Mouse (Mus musculus) CH12.LX (cell line): Measurements from ENCODE around the gene Tmod3. TPM values are rescaled to one million over a fixed set of nuclear protein-coding genes. Genes with fewer than 3 reads are reported as not detected.

ENCODE experiments used
- DNase-seq: peaks from one replicate; pipeline ENCODE4 v3.0.0-alpha.2; 2013; ENCODE audit errors: extremely low read depth
- H3K27ac ChIP-seq: 2 replicates; pipeline ENCODE4 v1.5.1; 2012; ENCODE audit warnings: low read depth, mild to moderate bottlenecking, control low read depth, moderate library complexity; ENCODE audit not compliant: insufficient read depth
- H3K27me3 ChIP-seq: replicated peaks from 2 replicates; pipeline ENCODE3; 2012; ENCODE audit warnings: inconsistent platforms
- H3K36me3 ChIP-seq, 2 experiments: replicated peaks in 1 of 2; 2 replicates each; pipeline versions ENCODE3 to v1.6.1; 2012; ENCODE audit warnings: inconsistent platforms in 1 of 2, low read length in 1 of 2, mild to moderate bottlenecking in 1 of 2, mixed read lengths in 1 of 2, moderate library complexity in 1 of 2; ENCODE audit not compliant: control insufficient read depth in 1 of 2, insufficient read depth in 1 of 2
- H3K4me1 ChIP-seq, 2 experiments: 2 replicates each; pipeline ENCODE4 v1.6.1; 2012; ENCODE audit warnings: inconsistent platforms in 1 of 2, moderate library complexity in 1 of 2; ENCODE audit not compliant: insufficient read depth in 2 of 2, control insufficient read depth in 1 of 2
- H3K4me2 ChIP-seq: 2 replicates; pipeline ENCODE4 v1.6.1; 2012; ENCODE audit warnings: low read depth, mild to moderate bottlenecking, control low read depth; ENCODE audit not compliant: poor library complexity, insufficient read depth, severe bottlenecking
- H3K4me3 ChIP-seq, 3 experiments: fragments of 150-350 bp in 1 of 3; sonication (generic) in 1 of 3; replicated peaks in 1 of 3; 2 replicates each; pipeline versions ENCODE3 to v1.5.1; 2011 to 2012; ENCODE audit warnings: low read depth in 2 of 3, low read length in 2 of 3, mild to moderate bottlenecking in 2 of 3, moderate library complexity in 2 of 3, control low read depth in 1 of 3, improper control_type of control experiment in 1 of 3, inconsistent platforms in 1 of 3, mixed read lengths in 1 of 3; ENCODE audit not compliant: poor library complexity in 1 of 3
- H3K79me2 ChIP-seq: replicated peaks from 2 replicates; pipeline ENCODE4 v1.6.1; 2012; ENCODE audit warnings: mild to moderate bottlenecking, moderate library complexity; ENCODE audit not compliant: control insufficient read depth, poor library complexity, insufficient read depth, severe bottlenecking; ENCODE audit errors: extremely low read depth
- H3K9ac ChIP-seq: 2 replicates; pipeline ENCODE4 v1.6.1; 2012; ENCODE audit warnings: low read depth, mild to moderate bottlenecking, control low read depth, moderate library complexity; ENCODE audit not compliant: insufficient read depth
- H3K9me3 ChIP-seq: replicated peaks from 2 replicates; pipeline ENCODE3; 2012; ENCODE audit warnings: low read length, inconsistent platforms, mixed read lengths
- CHD1 ChIP-seq: IDR thresholded peaks from 2 replicates; pipeline ENCODE4 v1.6.1; 2012; ENCODE audit warnings: low read depth, low read length, improper control_type of control experiment, inconsistent platforms
- CTCF ChIP-seq, 2 experiments: IDR thresholded peaks in 1 of 2; conservative IDR thresholded peaks in 1 of 2; 2 replicates each; pipeline ENCODE4 v1.5.1; 2011 to 2012; ENCODE audit warnings: low read depth in 2 of 2, low read length in 2 of 2, improper control_type of control experiment in 1 of 2, inconsistent platforms in 1 of 2, mild to moderate bottlenecking in 1 of 2, moderate library complexity in 1 of 2
- E2F4 ChIP-seq: IDR thresholded peaks from 2 replicates; pipeline ENCODE4 v1.6.1; 2011; ENCODE audit warnings: low read depth, low read length, improper control_type of control experiment; ENCODE audit not compliant: insufficient replicate concordance
- EP300 ChIP-seq: IDR thresholded peaks from 2 replicates; pipeline ENCODE4 v1.6.1; 2011; ENCODE audit warnings: low read length, improper control_type of control experiment
- ETS1 ChIP-seq: conservative IDR thresholded peaks from 2 replicates; pipeline ENCODE4 v1.6.1; 2012; ENCODE audit warnings: low read depth, mild to moderate bottlenecking, inconsistent platforms, low read length, improper control_type of control experiment, moderate library complexity
- GABPA ChIP-seq: IDR thresholded peaks from 2 replicates; pipeline ENCODE4 v1.6.1; 2012; ENCODE audit warnings: low read depth, low read length, improper control_type of control experiment, inconsistent platforms; ENCODE audit not compliant: insufficient replicate concordance
- HCFC1 ChIP-seq: IDR thresholded peaks from 2 replicates; pipeline ENCODE4 v1.6.1; 2012; ENCODE audit warnings: low read depth, mild to moderate bottlenecking, inconsistent platforms, low read length, improper control_type of control experiment
- JUND ChIP-seq: conservative IDR thresholded peaks from 2 replicates; pipeline ENCODE4 v1.6.1; 2011; ENCODE audit warnings: low read depth, low read length, improper control_type of control experiment
- KAT2A ChIP-seq: IDR thresholded peaks from 2 replicates; pipeline ENCODE4 v1.6.1; 2012; ENCODE audit warnings: low read length, improper control_type of control experiment, inconsistent platforms; ENCODE audit not compliant: insufficient replicate concordance
- MAX ChIP-seq: IDR thresholded peaks from 2 replicates; pipeline ENCODE4 v1.6.1; 2011; ENCODE audit warnings: low read length, improper control_type of control experiment
- MAZ ChIP-seq: IDR thresholded peaks from 2 replicates; pipeline ENCODE4 v1.6.1; 2012; ENCODE audit warnings: low read depth, mild to moderate bottlenecking, inconsistent platforms, low read length, improper control_type of control experiment, moderate library complexity
- MXI1 ChIP-seq: IDR thresholded peaks from 2 replicates; pipeline ENCODE4 v1.6.1; 2011; ENCODE audit warnings: mild to moderate bottlenecking, low read depth, low read length, improper control_type of control experiment
- MYC ChIP-seq: IDR thresholded peaks from 2 replicates; pipeline ENCODE4 v1.6.1; 2011; ENCODE audit warnings: low read depth, mild to moderate bottlenecking, improper control_type of control experiment, low read length
- NELFE ChIP-seq: IDR thresholded peaks from 2 replicates; pipeline ENCODE4 v1.6.1; 2011; ENCODE audit warnings: low read depth, low read length, improper control_type of control experiment
- PAX5 ChIP-seq: IDR thresholded peaks from 2 replicates; pipeline ENCODE4 v1.6.1; 2012; ENCODE audit warnings: low read length, inconsistent platforms, mixed read lengths
- POLR2A ChIP-seq: IDR thresholded peaks from 2 replicates; pipeline ENCODE4 v1.6.1; 2011; ENCODE audit warnings: low read depth, mild to moderate bottlenecking, improper control_type of control experiment, low read length
- POLR2AphosphoS2 ChIP-seq: IDR thresholded peaks from 2 replicates; pipeline ENCODE4 v1.6.1; 2011; ENCODE audit warnings: low read depth, low read length, improper control_type of control experiment
- RAD21 ChIP-seq: IDR thresholded peaks from 2 replicates; pipeline ENCODE4 v1.6.1; 2011; ENCODE audit warnings: low read depth, mild to moderate bottlenecking, low read length, improper control_type of control experiment, moderate library complexity
- RCOR1 ChIP-seq: conservative IDR thresholded peaks from 2 replicates; pipeline ENCODE4 v1.6.1; 2012; ENCODE audit warnings: low read depth, mild to moderate bottlenecking, inconsistent platforms, low read length, improper control_type of control experiment
- SIN3A ChIP-seq: IDR thresholded peaks from 2 replicates; pipeline ENCODE4 v1.6.1; 2012; ENCODE audit warnings: low read length, improper control_type of control experiment, inconsistent platforms
- SMC3 ChIP-seq: IDR thresholded peaks from 2 replicates; pipeline ENCODE4 v1.6.1; 2011; ENCODE audit warnings: low read depth, low read length, improper control_type of control experiment
- TBP ChIP-seq: conservative IDR thresholded peaks from 2 replicates; pipeline ENCODE4 v1.6.1; 2011; ENCODE audit warnings: low read depth, low read length, improper control_type of control experiment
- TCF12 ChIP-seq: IDR thresholded peaks from 2 replicates; pipeline ENCODE4 v1.6.1; 2014; ENCODE audit warnings: low read depth, mild to moderate bottlenecking, inconsistent platforms, low read length, improper control_type of control experiment
- USF1 ChIP-seq: IDR thresholded peaks from 2 replicates; pipeline ENCODE4 v1.6.1; 2014; ENCODE audit warnings: low read depth, mild to moderate bottlenecking, inconsistent platforms, low read length, improper control_type of control experiment
- USF2 ChIP-seq: conservative IDR thresholded peaks from 2 replicates; pipeline ENCODE4 v1.6.1; 2011; ENCODE audit warnings: low read depth, low read length, improper control_type of control experiment
- ZC3H11A ChIP-seq: IDR thresholded peaks from 2 replicates; pipeline ENCODE4 v1.6.1; 2012; ENCODE audit warnings: low read depth, mild to moderate bottlenecking, inconsistent platforms, low read length, improper control_type of control experiment
- ZKSCAN1 ChIP-seq: IDR thresholded peaks from 2 replicates; pipeline ENCODE4 v1.6.1; 2012; ENCODE audit warnings: low read depth, inconsistent platforms, low read length, improper control_type of control experiment, borderline replicate concordance
- ZMIZ1 ChIP-seq: IDR thresholded peaks from 2 replicates; pipeline ENCODE4 v1.6.1; 2012; ENCODE audit warnings: low read depth, mild to moderate bottlenecking, inconsistent platforms, low read length, improper control_type of control experiment
- dilution Hi-C: fragments of 300-500 bp; cut with MboI; formaldehyde crosslinking; loops from 2 replicates; pipeline ENCODE4 v1.14.3; 2020; ENCODE audit warnings: low sequenced_read_pairs; ENCODE audit not compliant: extremely low pct_unique_long_range_greater_than_20kb, extremely low pct_ligation_motif_present
- in situ Hi-C: fragments of 300-500 bp; cut with MboI; formaldehyde crosslinking; loops from 3 replicates; pipeline ENCODE4 v1.14.3; 2019; ENCODE audit warnings: low sequenced_read_pairs, low pct_ligation_motif_present, low pct_unique_long_range_greater_than_20kb, mixed read lengths
- polyA plus RNA-seq: library from polyadenylated mRNA; unstranded; fragments of >175 nt; gene quantifications from 2 replicates; pipeline ENCODE4 v1.2.1, GENCODE M21; 2012; ENCODE audit warnings: low read depth; ENCODE audit not compliant: insufficient read length
- total RNA-seq, 2 experiments: library from RNA; depleted of rRNA; stranded (reverse); fragments of 300-350 nt in 1 of 2; fragments of >200 nt in 1 of 2; gene quantifications; 2 replicates each; pipeline ENCODE4 v1.2.3; 2012 to 2014

Gene Tmod3
- total and polyA plus RNA-seq, 3 experiments = 40.5 to 71.0 (median 52.0) TPM

- in situ Hi-C loops = loop anchor here (10.0 kb wide), 1 partner anchor 67 kb away; no protein-coding TSS in a partner anchor
- H3K79me2 ChIP-seq = no peaks in the 10 kb centered on the region
These were observed 41.7 kb downstream of the Tmod3 start for GRCm38 (mm10) chr9:75517751-75518150.

DNA sequence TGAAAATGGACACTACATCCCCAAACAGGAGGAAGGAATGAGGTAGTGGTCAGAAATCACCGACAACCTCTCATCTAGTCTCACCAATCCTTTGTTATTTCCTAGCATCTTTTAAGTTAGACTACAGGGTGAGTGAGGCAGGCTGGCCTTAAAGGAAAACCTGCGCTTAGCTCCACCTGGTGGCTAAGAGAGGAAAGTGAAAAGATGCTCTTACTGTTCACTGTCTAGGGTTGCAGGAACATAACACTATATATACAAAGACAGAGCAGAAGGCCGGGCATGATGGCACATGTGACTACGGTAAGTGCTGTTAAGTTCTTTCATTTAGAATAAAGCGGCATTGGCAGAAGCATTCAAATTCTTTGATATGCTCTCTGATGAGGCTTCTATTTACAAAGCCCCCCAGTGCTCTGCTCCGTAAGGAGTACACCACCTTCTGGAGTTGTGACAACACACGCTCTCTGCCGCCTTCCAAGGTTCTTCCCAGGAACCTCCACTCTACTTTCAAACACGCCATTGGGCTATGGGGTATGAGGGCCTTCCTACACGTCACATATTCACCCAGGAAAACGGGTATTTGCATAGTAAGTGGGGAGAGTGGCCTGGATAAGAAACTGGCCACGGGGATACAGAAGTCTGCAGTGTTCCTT, 43.9 kb downstream of the Tmod3 start:
- TF ChIP-seq JUND (no peak), ZKSCAN1 (no peak), ZC3H11A (no peak), MXI1 (no peak), PAX5 (no peak), SMC3 (peak; percentile 85), TBP (no peak), CTCF (conservative IDR thresholded peaks at IDR 0.05 in 1 of 2, IDR thresholded peaks at IDR 0.05 in 1 of 2; ENCODE audit: low read depth in 2 of 2, low read length in 2 of 2) (peak; percentile 80 to 82), MAX (no peak), POLR2A (no peak), ZMIZ1 (no peak), MAZ (no peak), MYC (no peak), KAT2A (no peak), USF1 (no peak), RAD21 (peak; percentile 68), USF2 (no peak)
- Histone ChIP-seq H3K36me3 (peaks cover 29 to 68% of the 10 kb centered on the region in 2 experiments), H3K4me2 (no peak overlapping the region), H3K27ac (no peak overlapping the region), H3K79me2 (no peaks in the 10 kb centered on the region), H3K27me3 (no peaks in the 10 kb centered on the region), H3K4me1 (peaks cover 0 to 10% of the 10 kb centered on the region in 2 experiments; a peak in 2 of 4 replicates), H3K4me3 (no peak overlapping the region), H3K9ac (no peak overlapping the region), H3K9me3 (no peaks in the 10 kb centered on the region)
- DNase-seq = peak; percentile 71
- in situ Hi-C loops = loop anchor here (10.0 kb wide), 1 partner anchor 69 kb away; no protein-coding TSS in a partner anchor
- dilution Hi-C loops = no loop called here

More at GRCm38 (mm10) chr9:75517751-75518150, 41.7 kb downstream of the Tmod3 start:
- dilution Hi-C loops = no loop called here
- Histone ChIP-seq H3K9ac (no peak overlapping the region), H3K27ac (no peak overlapping the region), H3K9me3 (no peaks in the 10 kb centered on the region), H3K4me1 (peaks cover 0 to 10% of the 10 kb centered on the region in 2 experiments; a peak in 2 of 4 replicates), H3K27me3 (no peaks in the 10 kb centered on the region), H3K36me3 (peaks cover 25 to 60% of the 10 kb centered on the region in 2 experiments), H3K4me2 (no peak overlapping the region), H3K4me3 (no peak overlapping the region)
- TF ChIP-seq POLR2A (no peak), GABPA (no peak), NELFE (no peak), CTCF (conservative IDR thresholded peaks at IDR 0.05 in 1 of 2, IDR thresholded peaks at IDR 0.05 in 1 of 2; ENCODE audit: low read depth in 2 of 2, low read length in 2 of 2) (no peak), EP300 (no peak), POLR2AphosphoS2 (no peak), RCOR1 (no peak), ZC3H11A (no peak), CHD1 (no peak), ZMIZ1 (no peak), TCF12 (no peak), E2F4 (no peak), SIN3A (no peak), PAX5 (no peak), TBP (no peak), ETS1 (no peak), MAX (no peak), RAD21 (no peak), HCFC1 (no peak)
- DNase-seq = no peak
